Mouse (Mus musculus): ENCODE results near the gene Ogfod1. TPM values are rescaled to one million over a fixed set of nuclear protein-coding genes. Genes with fewer than 3 reads are reported as not detected.
A peak's percentile ranks its signal among the peaks of the same experiment; 100 is the strongest.

Ogfod1 gene
- total RNA-seq, 1 experiment from 2014 or later = 21.1 TPM

- DNase-seq = no peak
Measured at GRCm38 (mm10) chr8:94076461-94077192, 39.6 kb downstream of the Ogfod1 start.

GRCm38 (mm10) chr8:94087964-94088363 lies 51.0 kb downstream of the Ogfod1 start:
- no peak for DNase-seq

- no peak for DNase-seq
Measured at GRCm38 (mm10) chr8:94089715-94090114, 52.7 kb downstream of the Ogfod1 start.

- DNase-seq = no peak
Measured at GRCm38 (mm10) chr8:94092848-94093247, 55.9 kb downstream of the Ogfod1 start.

GRCm38 (mm10) chr8:94094281-94094680 lies 57.3 kb downstream of the Ogfod1 start:
- no peak for DNase-seq

GRCm38 (mm10) chr8:94098081-94098974 lies 61.3 kb downstream of the Ogfod1 start, which contains the start of gene Bbs2:
TSS of gene Bbs2 (minus strand) at chr8:94098928.
- peak; percentile 100 for DNase-seq

GRCm38 (mm10) chr8:94098996-94099395 lies 62.0 kb downstream of the Ogfod1 start:
- DNase-seq = no peak

GRCm38 (mm10) chr8:94104146-94104545 lies 67.1 kb downstream of the Ogfod1 start:
- peak; percentile 4 for DNase-seq

GRCm38 (mm10) chr8:94107871-94108270 lies 70.9 kb downstream of the Ogfod1 start:
- DNase-seq = peak; percentile 61

- DNase-seq = no peak
Measured at GRCm38 (mm10) chr8:94109396-94109795, 72.4 kb downstream of the Ogfod1 start.

GRCm38 (mm10) chr8:94109835-94110234 lies 72.8 kb downstream of the Ogfod1 start:
- no peak for DNase-seq

GRCm38 (mm10) chr8:94110526-94111177 lies 73.7 kb downstream of the Ogfod1 start:
- no peak for DNase-seq

- no peak for DNase-seq
Measured at GRCm38 (mm10) chr8:94113435-94113834, 76.4 kb downstream of the Ogfod1 start.

GRCm38 (mm10) chr8:94113972-94114371 lies 77.0 kb downstream of the Ogfod1 start:
- no peak for DNase-seq

Other genes with a start within 250 kb of the Ogfod1 start
- 30.4 and 37.9 TPM in 2 replicates for gene Gnao1, start 227.2 kb upstream of the Ogfod1 start, total RNA-seq (2021)
- gene Amfr, start 24.4 kb upstream of the Ogfod1 start, total RNA-seq (2021) = 294 and 300 TPM in 2 replicates
- 38.0 and 44.5 TPM in 2 replicates for gene Nudt21, start 167 bp upstream of the Ogfod1 start, total RNA-seq (2021)
- gene Bbs2, start 61.7 kb downstream of the Ogfod1 start, total RNA-seq (2021) = 21.2 and 27.0 TPM in 2 replicates
- not detected in 2 replicates for gene Mt4, start 100.0 kb downstream of the Ogfod1 start, total RNA-seq (2021)
- gene Mt3, start 115.4 kb downstream of the Ogfod1 start, total RNA-seq (2021) = 6.4 and 8.0 TPM in 2 replicates
- 81.5 and 159 TPM in 2 replicates for gene Mt2, start 135.5 kb downstream of the Ogfod1 start, total RNA-seq (2021)
- 182 and 239 TPM in 2 replicates for gene Mt1, start 141.9 kb downstream of the Ogfod1 start, total RNA-seq (2021)
- gene Nup93, start 177.4 kb downstream of the Ogfod1 start, total RNA-seq (2021) = 16.1 and 21.9 TPM in 2 replicates

Data from adrenal gland, postnatal 25 days (tissue).